Mouse (Mus musculus) right cerebral cortex, postnatal 25 days (tissue): ENCODE data around the gene Coq8b.
A peak's percentile ranks its signal among the peaks of the same experiment; 100 is the strongest.
"Not testable (repeated sequence)": the region's sequence is repeated elsewhere in the genome, so short reads cannot be mapped to it uniquely, and the experiment has no call there.

Experiments
- DNase-seq: peaks from one replicate; pipeline ENCODE4 v3.0.0; 2022

The Coq8b gene

GRCm38 (mm10) chr7:27230781-27231180, 2.0 kb upstream of the Coq8b start:
- no peak for DNase-seq

DNA sequence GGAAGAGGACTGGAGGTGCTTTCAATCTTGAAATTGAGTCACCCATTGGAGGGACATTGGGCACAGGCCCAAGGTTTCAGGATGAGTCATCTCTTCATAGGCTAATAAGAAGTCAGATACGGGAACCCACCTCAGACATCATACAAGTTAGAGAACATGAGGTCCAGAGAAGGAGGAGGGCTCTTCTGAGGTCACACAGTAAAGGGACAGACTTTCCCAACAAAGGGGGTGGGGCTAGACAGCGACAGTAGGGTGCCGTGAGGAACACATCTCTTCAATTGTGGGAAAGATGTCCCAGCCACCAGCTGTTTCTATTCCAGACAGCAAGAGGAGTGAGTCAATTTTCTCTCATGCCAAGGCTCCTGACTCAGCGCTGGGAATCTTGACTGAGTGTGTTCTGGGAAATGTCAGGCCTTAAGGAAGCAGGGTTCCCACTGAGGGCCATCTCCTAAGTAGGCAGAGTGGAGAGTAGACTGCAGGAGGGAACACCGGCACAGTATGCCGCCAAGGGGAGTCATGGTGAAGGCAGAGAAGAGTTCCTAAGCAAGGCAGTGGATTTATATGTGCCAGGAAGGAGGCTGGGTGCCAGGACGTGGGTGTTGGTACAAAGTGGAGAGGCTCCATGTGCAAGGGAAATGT, 1.0 kb upstream of the Coq8b start:
- peak; percentile 83 for DNase-seq

GRCm38 (mm10) chr7:27233300-27233699, 477 bp downstream of the Coq8b start:
- no peak for DNase-seq

DNA sequence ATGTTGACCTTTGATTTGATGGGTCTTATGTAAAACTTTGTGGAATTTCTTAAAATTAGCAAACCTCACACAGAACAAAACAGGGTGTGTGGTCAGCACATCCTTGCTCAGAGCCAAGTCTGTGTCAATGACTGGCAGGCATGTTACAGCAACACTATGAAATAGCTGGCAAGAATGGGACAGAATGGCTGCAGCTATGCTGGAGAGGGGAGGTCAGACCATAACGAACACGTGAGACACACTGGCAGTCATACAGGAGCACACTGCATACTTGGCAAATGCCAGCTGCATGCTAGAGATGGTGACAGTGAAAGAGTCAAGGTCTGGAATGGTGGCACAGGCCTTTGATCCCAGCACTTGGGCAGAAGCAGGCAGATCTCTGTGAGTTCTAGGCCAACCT, 2.9 kb downstream of the Coq8b start:
- no peak for DNase-seq

- DNase-seq: no peak
These were observed 4.7 kb downstream of the Coq8b start for GRCm38 (mm10) chr7:27237527-27237926.

DNA sequence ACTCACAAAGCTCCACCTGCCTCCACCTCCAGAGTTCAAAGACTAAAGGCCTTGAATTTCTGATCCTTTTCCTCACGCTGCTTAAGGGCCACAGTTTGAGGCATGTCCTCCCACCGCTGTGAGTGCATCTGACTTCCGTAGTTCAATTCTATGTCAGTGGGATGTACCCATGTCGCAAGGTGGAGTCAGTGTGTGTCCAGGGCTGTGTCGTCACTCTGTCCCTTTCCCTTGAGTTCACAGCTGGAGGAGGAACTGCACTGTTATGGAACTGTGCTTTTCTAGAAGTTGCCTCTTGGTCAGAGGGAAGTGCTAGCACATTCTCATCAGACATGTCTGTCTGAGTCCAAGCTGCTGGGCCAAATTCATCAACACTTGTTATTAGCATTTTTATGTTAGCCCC, 5.7 kb downstream of the Coq8b start:
- DNase-seq: no peak

DNA sequence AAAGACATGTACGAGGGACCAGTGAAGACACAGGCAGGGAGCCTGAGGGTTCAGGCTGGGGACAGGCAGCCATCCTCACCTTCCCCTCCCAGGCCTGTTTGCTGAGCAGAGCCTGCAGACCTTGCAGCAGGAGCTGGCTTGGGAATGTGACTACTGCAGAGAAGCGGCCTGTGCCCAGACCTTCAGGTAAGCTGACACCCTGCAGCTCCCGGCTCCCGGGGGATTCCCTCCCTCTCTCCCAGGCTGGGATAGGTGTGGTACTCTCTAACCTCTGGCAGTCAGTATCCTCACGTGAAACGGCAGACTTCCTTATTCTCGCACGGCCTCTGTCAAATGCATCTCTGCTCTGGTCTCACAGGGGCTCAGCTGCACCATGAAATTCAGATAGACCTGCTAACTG, 10.4 kb downstream of the Coq8b start:
- no peak for DNase-seq

DNA sequence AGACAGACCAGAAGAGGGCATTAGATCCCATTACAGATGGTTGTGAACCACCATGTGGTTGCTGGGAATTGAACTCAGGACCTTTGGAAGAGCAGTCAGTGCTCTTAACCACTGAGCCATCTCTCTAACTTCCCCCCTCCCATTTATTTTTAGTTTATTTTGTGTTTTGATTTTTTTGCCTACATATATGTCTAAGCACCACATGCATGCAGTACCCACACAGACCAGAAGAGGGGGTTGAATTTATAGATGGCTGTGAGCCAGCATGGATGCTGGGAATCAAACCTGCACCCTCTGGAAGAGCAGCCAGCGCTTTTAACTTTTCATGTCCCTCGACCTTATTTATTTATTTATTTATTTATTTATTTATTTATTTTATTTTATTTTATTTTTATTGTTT, 11.3 kb downstream of the Coq8b start:
- not testable (repeated sequence) for DNase-seq

- DNase-seq: no peak
These were observed 16.3 kb downstream of the Coq8b start for GRCm38 (mm10) chr7:27249146-27249545.

DNA sequence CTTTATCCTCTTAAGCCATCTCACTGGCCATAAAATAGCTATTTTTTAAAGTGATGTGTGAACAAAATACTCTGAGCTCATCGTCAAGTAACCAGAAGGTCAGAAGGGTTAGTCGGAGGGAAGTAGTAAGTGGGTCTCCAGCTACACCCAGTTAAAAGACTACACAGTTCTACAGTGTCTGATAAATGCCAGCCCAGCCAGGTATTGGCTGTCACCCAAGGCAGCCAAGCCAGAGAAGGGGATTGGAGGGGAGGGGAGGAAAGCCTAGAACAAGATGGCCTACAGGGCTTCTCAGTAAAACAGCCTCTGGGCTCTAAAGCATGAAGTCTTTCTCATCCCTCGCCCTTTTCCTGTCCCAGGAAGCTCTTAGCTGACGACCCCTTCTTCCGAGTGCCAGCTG, 17.1 kb downstream of the Coq8b start:
- DNase-seq: no peak

GRCm38 (mm10) chr7:27251946-27252345, 19.1 kb downstream of the Coq8b start:
- DNase-seq: no peak

GRCm38 (mm10) chr7:27255721-27256120, 22.9 kb downstream of the Coq8b start:
- no peak for DNase-seq

GRCm38 (mm10) chr7:27257046-27257851, 24.4 kb downstream of the Coq8b start:
- peak; percentile 81 for DNase-seq

DNA sequence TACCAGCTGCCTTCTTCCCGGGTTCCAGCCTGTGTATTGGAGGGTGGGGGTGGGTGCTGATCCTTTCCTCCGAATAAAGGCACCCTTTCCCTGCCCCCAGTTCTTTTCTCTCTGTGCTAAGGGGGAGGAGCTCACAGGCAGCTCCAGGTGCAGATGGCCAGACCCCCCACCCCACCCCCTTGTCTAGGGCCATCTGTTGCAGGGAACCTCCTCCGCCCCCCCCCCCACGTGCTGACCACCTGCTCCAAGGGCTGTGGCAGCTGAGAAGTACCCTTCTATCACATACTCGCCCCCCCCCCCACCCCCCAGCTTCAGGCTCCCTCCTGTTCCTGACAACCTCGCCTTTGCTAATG, 25.0 kb downstream of the Coq8b start:
- no peak for DNase-seq

- peak; percentile 89 for DNase-seq
These were observed 25.5 kb downstream of the Coq8b start, which contains the start of gene Numbl for GRCm38 (mm10) chr7:27258205-27258899. Numbl (plus strand) TSS chr7:27258433.

DNA sequence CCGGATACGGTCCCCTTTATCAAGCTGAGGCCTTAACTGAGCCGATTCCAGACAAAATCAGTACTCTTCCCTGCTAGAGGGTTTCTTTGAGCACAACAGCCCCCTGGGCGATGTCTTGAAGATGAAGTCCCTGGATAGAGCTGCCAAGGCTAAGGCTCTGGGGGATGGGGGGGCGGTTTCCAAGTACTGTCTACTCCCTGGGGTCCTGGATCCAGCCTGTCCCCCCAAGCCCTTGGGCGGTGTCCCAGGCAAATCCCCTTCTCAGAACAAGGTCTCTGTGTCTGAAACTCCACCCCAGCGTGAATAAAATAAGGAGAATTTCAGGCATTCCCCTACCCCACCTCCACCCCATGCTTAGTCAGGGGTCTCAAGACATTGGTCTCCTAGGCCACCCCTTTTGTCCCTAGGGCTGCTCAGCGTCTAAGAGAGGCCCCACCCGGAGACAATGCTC, 26.5 kb downstream of the Coq8b start:
- no peak for DNase-seq

- no peak for DNase-seq
These were observed 26.9 kb downstream of the Coq8b start for GRCm38 (mm10) chr7:27259771-27260170.

- peak; percentile 45 for DNase-seq
These were observed 28.0 kb downstream of the Coq8b start for GRCm38 (mm10) chr7:27260856-27261255.

GRCm38 (mm10) chr7:27261888-27262287, 29.1 kb downstream of the Coq8b start:
- DNase-seq: no peak

DNA sequence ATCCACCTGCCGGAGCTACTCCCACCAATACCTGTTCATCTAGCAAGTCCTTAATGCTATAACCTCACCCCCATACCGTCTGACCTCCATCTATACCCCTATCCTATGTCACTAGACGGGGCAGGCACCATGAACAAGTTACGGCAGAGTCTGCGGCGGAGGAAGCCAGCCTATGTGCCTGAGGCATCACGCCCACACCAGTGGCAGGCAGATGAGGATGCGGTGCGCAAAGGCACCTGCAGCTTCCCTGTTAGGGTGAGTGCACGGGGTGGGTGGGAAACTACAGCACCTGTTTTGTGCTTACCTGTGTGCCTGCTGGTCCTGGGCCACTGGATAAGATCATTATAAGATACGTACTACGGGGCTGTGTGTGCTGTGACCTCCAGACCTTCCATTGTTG, 31.9 kb downstream of the Coq8b start:
- DNase-seq: no peak

DNA sequence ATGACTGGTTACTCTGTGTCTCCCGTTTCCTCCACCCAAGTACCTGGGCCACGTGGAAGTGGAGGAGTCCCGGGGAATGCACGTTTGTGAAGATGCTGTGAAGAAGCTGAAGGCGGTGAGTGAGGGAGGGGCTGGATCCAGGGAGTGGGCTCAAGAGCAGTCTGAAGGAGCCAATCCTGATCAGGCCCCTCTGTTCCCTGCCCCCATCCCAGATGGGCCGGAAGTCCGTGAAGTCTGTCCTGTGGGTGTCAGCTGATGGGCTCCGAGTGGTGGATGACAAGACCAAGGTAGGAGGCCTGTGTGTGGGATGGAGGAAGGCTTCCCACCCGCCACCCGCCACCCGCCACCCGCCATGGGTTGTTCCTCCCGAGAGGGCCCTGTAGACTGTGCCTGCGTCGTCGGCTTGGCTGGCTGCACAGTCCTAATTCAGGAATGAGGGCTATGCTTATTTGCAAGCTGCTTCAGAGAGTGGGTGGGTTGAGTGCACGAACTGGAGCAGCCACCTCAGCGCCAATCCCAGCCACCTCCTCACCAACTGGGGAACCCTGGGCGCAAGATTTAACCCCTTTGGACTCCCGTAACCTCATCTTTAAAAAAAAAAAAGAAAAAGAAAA, 33.8 kb downstream of the Coq8b start:
- peak; percentile 87 for DNase-seq

DNA sequence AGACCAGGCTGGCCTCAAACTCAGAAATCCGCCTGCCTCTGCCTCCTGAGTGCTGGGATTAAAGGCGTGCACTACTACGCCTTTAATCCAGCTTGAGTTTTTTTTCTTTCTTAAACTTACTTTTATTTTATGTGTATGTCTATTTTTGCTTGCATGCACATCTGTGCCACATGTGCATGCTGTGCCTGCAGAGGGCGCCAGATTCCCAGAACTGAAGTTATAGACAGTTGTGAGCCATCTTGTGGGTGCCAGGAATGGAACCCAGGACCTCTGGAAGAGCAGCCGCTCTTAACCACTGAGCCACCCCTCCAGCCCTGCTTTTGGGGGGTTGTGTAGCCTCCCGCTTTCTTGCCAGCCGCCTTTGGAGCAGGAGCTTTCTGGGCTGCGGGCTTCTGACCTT, 38.6 kb downstream of the Coq8b start:
- no peak for DNase-seq

DNA sequence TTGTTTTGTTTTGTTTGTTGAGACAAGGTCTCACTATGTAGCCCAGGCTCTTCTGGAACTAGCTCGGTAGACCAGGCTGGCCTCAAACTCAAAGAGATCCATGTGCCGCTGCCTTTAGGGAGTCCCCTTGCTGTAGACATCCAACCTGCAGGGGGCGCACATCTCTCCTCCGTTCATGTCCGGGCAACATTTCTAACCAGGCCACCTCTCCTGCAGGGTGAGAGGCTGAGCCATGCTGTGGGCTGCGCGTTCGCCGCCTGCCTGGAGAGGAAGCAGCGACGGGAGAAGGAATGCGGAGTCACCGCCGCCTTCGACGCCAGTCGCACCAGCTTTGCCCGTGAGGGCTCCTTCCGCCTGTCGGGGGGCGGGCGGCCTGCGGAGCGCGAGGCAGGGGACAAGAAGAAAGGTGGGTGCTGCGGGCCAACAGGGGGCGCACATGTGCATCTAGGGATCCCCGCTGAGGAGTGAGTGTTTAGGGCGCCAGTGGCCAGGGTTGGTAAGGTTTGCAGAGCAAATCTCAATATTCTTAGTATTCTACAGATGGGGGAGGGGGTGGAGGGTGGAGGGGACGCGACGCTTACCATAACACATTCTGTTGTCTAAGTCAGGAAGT, 41.0 kb downstream of the Coq8b start:
- no peak for DNase-seq
